Mouse (Mus musculus): ENCODE measurements around the gene Cacna2d2. TPM values are rescaled to one million over a fixed set of nuclear protein-coding genes. Genes with fewer than 3 reads are reported as not detected.

The Cacna2d2 gene
- polyA plus RNA-seq, 1 experiment from 2014 or later: 0.34 TPM

DNA sequence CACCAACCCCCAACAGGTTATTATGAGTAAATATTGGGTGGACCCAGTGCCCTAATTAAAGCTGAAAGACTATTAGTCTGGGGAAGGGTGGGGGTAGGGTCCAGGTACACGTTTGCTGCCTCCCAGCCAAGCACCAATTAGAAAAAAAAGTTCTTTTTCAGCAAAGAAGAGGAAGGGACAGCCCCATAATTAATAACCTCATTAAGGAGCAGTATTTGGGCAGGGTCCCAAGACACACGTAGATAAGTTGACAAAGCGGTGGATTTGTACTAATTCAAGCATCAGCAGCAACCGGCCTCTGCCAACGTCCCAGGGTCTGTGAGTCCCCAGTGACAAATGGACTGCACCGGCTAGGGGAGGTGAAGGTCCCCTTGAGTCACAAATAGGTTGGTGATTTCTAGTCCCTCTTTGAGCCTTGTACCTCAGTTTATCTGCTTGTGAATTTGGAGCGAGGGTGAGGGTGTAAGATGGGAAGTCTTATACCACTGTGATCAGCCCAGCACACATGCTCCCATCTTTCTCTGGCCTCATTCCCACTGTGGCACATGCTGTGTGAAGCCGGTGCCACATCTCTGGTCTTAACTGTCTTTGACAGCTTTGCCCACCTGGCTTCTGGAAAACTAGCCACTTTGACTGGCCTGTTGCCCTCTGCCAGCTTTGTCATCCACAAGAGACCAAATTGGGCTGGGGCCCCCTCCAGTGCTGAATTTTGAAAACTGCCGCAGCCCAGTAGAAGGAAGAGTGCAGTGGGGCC is 20.3 kb downstream of the Cacna2d2 start:
- H3K36me3 ChIP-seq: no peaks in the 10 kb centered on the region
- no peak overlapping the region for H3K27ac ChIP-seq
- no peak overlapping the region for H3K4me2 ChIP-seq (replicated peaks)
- H3K4me3 ChIP-seq (replicated peaks): no peak overlapping the region
- no peaks in the 10 kb centered on the region for H3K27me3 ChIP-seq (replicated peaks)
- 74% methylated on average over 9 of the region's 9 CpGs for WGBS
- H3K9ac ChIP-seq: no peak overlapping the region
- no peaks in the 10 kb centered on the region for H3K9me3 ChIP-seq
- H3K4me1 ChIP-seq (replicated peaks): no peaks in the 10 kb centered on the region
- ATAC-seq: no peak

DNA sequence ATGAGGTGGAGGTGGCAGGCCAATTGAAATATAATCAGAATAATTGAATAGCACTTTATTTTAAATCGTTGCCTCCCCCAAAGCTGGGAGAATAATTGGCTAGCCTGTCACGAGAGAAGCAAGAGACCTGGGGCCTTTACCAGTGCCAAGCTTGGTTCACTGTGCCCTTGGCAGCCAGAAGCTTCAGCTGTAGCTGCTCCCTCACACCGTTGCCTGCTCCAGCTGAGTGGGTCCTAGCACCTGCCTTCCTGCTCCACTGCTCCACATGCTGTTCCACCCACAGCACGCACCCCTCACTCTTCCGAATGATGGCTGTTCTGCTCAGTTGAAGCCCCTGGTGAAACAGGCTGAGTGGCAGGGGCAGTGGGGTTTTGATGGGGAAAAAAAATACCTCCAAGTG is 21.5 kb downstream of the Cacna2d2 start:
- ATAC-seq: no peak
- H3K9ac ChIP-seq: no peak overlapping the region
- H3K27ac ChIP-seq: no peak overlapping the region
- no peak overlapping the region for H3K4me2 ChIP-seq (replicated peaks)
- H3K4me1 ChIP-seq (replicated peaks): no peaks in the 10 kb centered on the region
- 78% methylated on average over 5 of the region's 5 CpGs for WGBS
- H3K36me3 ChIP-seq: no peaks in the 10 kb centered on the region
- no peaks in the 10 kb centered on the region for H3K9me3 ChIP-seq
- no peak overlapping the region for H3K4me3 ChIP-seq (replicated peaks)
- H3K27me3 ChIP-seq (replicated peaks): no peaks in the 10 kb centered on the region

DNA sequence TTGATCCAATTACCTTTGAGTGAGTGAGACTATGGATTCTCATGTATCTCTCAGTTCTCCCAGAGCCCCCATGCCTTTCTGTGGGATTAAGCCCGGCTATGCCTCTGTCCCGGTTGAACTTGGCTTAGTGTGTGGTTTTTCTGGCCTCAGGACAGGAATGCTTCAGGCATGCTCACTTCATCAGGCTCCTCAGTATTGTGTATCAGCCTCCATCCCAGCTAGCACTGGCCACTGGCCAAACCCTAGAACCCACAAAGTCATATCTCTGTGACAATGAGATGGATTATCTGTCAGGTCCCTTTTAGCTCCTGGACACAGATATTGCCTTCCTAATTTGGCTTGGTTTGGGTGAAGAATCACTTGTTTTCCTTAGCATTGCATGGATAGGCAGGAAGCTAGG is 23.5 kb downstream of the Cacna2d2 start:
- Histone ChIP-seq H3K4me2 (replicated peaks) (no peak overlapping the region), H3K9ac (no peak overlapping the region), H3K27ac (no peak overlapping the region), H3K27me3 (replicated peaks) (no peaks in the 10 kb centered on the region; the same call in 1 of the 2 replicates), H3K9me3 (no peaks in the 10 kb centered on the region), H3K4me3 (replicated peaks) (no peak overlapping the region), H3K36me3 (no peaks in the 10 kb centered on the region), H3K4me1 (replicated peaks) (no peaks in the 10 kb centered on the region)
- 60% methylated on average over 2 of the region's 2 CpGs for WGBS
- no peak for ATAC-seq

DNA sequence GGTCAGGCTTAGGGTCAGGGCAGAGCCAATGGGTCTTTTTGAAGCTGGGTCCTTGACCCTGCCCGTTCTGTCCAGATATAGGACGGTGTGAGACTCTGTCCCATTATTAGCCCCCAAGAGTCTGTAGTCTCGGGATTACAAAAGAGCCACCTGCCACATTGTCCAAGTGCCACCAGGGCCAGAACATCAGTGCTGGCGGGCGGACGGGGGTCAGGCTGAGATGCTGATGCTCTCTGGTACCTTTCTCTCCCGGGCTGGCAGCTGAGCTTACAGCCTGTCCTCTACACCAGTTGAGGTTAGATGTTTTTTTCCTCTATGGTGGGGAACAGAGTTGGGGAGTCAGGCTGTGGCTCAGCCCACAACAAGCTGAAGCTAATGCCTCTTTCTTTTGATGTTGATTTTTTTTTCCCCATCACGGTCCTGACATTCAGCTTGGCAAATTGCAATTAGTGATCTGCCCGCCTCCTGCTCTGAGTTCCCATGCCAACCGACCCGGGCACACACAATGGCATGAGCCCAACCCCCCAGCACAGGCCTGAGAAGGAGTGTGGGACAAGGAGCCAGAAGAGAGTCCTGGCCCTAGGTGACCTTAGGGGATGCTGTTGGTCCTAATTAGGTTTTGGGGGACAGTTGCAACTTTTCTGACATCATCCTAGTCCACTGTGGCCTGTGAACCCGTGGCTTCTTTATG is 25.2 kb downstream of the Cacna2d2 start:
- 78% methylated on average over 12 of the region's 12 CpGs for WGBS
- Histone ChIP-seq H3K27ac (no peak overlapping the region), H3K9ac (no peak overlapping the region), H3K36me3 (no peaks in the 10 kb centered on the region), H3K4me1 (replicated peaks) (no peaks in the 10 kb centered on the region), H3K27me3 (replicated peaks) (peaks cover 4% of the 10 kb centered on the region; the same call in 1 of the 2 replicates), H3K4me2 (replicated peaks) (no peak overlapping the region), H3K4me3 (replicated peaks) (no peak overlapping the region), H3K9me3 (no peaks in the 10 kb centered on the region)
- ATAC-seq: no peak

DNA sequence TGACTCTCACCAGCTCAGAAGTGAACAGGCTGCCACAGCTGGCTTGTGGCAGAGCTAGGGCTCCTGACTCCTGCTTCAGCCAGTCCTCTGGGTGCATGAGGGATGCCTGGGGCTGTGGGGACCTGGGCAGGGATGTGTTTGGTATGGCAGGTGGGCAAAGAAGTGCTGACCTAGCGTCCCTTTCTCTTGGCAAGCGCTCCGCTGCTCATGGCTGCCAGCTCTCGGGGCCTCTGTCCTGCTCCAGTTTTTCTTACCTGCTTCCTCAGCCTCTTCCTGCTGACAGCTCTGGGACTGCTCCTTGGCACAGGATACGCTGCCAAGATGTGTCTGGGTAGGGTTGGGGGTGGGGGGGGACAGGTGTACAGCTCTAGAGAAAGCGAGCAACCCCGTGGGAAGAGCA is 28.5 kb downstream of the Cacna2d2 start:
- peaks cover 4% of the 10 kb centered on the region; the same call in 1 of the 2 replicates for H3K27me3 ChIP-seq (replicated peaks)
- WGBS: 89% methylated on average over 7 of the region's 7 CpGs
- H3K27ac ChIP-seq: no peak overlapping the region
- H3K36me3 ChIP-seq: no peaks in the 10 kb centered on the region
- no peak overlapping the region for H3K9ac ChIP-seq
- H3K4me2 ChIP-seq (replicated peaks): no peak overlapping the region
- ATAC-seq: no peak
- H3K4me1 ChIP-seq (replicated peaks): 0 out of 2 replicates have a peak, but pooled peaks cover 3% of the 10 kb centered on the region
- no peaks in the 10 kb centered on the region for H3K9me3 ChIP-seq
- no peak overlapping the region for H3K4me3 ChIP-seq (replicated peaks)

DNA sequence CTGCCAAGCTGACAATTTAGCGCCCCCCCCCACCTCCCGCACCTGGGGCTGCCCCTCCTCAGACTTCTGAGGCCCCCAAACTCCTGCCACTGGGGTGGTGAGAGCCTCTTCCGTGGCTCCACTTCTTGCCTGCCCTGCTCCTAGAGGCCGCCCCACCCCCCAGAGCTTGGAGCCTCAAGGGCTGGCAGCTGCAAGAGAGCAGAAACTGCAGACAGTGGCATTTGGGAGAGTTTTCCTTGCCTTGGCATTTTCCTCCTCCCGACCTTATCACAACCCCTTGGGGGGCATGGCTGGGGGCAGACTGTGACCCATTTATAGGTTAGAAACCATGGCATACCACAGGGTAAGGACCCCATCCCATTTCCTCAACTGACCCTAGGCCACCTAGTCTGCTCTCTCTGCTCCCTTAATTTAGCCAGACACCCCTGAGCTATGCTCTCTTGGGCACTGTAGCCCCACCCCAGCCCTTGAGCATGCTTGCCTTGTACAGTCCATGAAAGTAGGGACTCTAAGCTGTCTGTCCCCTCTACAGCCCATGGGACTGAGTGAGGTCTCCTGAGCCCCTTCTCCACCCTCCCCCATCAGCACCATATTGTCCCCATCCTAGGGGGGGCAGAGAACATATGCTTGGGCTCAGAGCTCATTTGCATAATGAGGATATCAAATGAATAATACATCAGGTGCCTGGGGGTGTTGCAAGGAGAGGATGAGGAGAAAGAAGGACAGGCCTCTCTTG is 29.2 kb downstream of the Cacna2d2 start:
- WGBS: 59% methylated on average over 5 of the region's 5 CpGs
- no peak overlapping the region for H3K4me3 ChIP-seq (replicated peaks)
- H3K9me3 ChIP-seq: no peaks in the 10 kb centered on the region
- H3K27ac ChIP-seq: no peak overlapping the region
- H3K4me1 ChIP-seq (replicated peaks): 0 out of 2 replicates have a peak, but pooled peaks cover 3% of the 10 kb centered on the region
- H3K36me3 ChIP-seq: no peaks in the 10 kb centered on the region
- H3K27me3 ChIP-seq (replicated peaks): peaks cover 4% of the 10 kb centered on the region; the same call in 1 of the 2 replicates
- no peak overlapping the region for H3K4me2 ChIP-seq (replicated peaks)
- H3K9ac ChIP-seq: no peak overlapping the region
- no peak for ATAC-seq

DNA sequence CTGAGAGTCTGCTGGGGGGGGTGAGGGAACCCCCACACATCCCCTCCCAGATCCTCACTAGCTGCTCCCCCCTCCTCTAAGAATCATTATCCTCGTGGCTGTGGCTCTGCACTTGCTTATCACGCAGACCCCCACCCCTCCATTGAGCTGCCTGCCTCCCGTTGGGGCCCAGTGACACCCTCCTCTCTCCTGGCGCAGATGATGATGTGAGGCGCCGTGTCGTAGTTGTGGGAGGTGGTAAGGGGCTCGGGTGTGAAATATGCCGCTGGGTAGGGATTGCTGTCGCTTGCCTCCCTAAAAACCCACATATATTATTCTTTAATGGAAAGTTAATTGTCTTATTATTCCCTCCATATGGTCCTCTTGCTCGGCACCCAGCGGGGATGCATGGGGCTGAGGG is 31.0 kb downstream of the Cacna2d2 start:
- Histone ChIP-seq H3K4me3 (replicated peaks) (no peak overlapping the region), H3K4me2 (replicated peaks) (no peak overlapping the region), H3K27me3 (replicated peaks) (peaks cover 9% of the 10 kb centered on the region; the same call in 1 of the 2 replicates), H3K36me3 (no peaks in the 10 kb centered on the region), H3K9me3 (no peaks in the 10 kb centered on the region), H3K9ac (no peak overlapping the region), H3K27ac (no peak overlapping the region), H3K4me1 (replicated peaks) (0 out of 2 replicates have a peak, but pooled peaks cover 8% of the 10 kb centered on the region)
- ATAC-seq: no peak
- WGBS: 60% methylated on average over 12 of the region's 12 CpGs

DNA sequence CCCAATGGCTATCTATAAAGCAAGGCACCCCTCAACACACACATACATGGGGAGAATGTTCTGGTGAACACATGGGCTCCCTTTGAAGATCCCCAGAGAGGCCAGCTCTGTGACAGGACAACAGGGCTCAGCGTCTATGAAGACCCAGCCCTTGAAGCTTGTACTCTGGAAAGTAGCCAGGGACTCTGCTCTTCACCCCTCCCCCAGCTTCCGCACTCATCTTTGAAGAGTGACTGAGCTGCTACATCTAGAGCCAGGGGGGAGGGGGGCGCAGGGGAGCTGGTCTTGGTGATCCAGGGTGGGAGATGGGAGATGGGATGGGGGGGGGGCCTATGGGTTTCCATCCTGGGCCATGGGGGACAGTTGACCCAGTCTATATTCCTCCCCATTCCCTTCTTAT is 33.1 kb downstream of the Cacna2d2 start:
- no peak overlapping the region for H3K27ac ChIP-seq
- H3K27me3 ChIP-seq (replicated peaks): peaks cover 9% of the 10 kb centered on the region; the same call in 1 of the 2 replicates
- H3K4me2 ChIP-seq (replicated peaks): no peak overlapping the region
- H3K9ac ChIP-seq: no peak overlapping the region
- H3K4me3 ChIP-seq (replicated peaks): no peak overlapping the region
- 54% methylated on average over 3 of the region's 3 CpGs for WGBS
- 0 out of 2 replicates have a peak, but pooled peaks cover 8% of the 10 kb centered on the region for H3K4me1 ChIP-seq (replicated peaks)
- no peaks in the 10 kb centered on the region for H3K36me3 ChIP-seq
- ATAC-seq: no peak
- no peaks in the 10 kb centered on the region for H3K9me3 ChIP-seq

DNA sequence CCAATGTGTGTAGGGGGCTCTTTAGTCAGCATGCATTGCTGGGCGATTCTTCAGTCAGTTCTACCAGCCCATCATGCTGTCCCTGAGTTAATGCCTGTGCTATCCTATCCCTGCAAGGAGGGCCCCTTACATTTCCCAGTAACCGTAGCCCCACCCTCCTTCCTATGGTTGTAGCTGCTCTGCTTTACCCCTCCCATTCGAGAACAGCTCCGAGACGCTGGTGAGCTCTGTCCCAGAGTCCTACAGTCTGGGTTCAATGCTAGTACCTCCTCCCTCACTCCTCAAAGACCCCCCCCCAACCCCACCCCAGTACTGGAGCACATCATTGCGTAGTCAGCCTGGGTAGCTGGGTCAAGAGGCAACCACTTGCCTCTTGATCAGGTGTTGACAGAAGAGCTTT is 35.4 kb downstream of the Cacna2d2 start:
- Histone ChIP-seq H3K4me1 (replicated peaks) (0 out of 2 replicates have a peak, but pooled peaks cover 8% of the 10 kb centered on the region), H3K27me3 (replicated peaks) (peaks cover 5% of the 10 kb centered on the region; the same call in 1 of the 2 replicates), H3K4me3 (replicated peaks) (no peak overlapping the region), H3K36me3 (no peaks in the 10 kb centered on the region), H3K4me2 (replicated peaks) (no peak overlapping the region), H3K27ac (no peak overlapping the region), H3K9ac (no peak overlapping the region), H3K9me3 (no peaks in the 10 kb centered on the region)
- 25% methylated on average over 6 of the region's 6 CpGs for WGBS
- 0 out of 2 replicates have a peak, but pooled peaks have one; percentile 28 for ATAC-seq

DNA sequence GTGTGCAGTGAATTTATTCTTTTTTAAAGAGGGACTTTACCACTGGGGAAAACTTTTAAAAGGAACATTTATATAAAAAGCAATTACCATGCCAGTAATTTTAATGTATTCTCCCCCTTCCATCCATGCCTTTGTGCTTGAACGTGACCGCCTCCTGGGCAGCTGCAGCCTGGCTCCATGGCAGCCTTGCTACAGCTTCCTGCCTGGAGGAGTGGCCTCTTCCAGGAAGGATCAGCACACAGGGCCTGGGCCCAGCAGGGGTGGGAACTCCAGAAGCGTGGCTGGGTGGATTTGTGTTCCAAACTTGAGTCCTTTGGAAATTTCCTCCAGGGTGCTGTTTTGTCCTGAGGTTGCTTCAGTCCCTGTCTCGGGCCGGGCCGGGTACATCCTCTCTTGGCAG is 35.9 kb downstream of the Cacna2d2 start:
- Histone ChIP-seq H3K4me3 (replicated peaks) (no peak overlapping the region), H3K9me3 (no peaks in the 10 kb centered on the region), H3K9ac (no peak overlapping the region), H3K27me3 (replicated peaks) (peaks cover 5% of the 10 kb centered on the region; the same call in 1 of the 2 replicates), H3K36me3 (no peaks in the 10 kb centered on the region), H3K4me1 (replicated peaks) (0 out of 2 replicates have a peak, but pooled peaks cover 8% of the 10 kb centered on the region), H3K27ac (no peak overlapping the region), H3K4me2 (replicated peaks) (no peak overlapping the region)
- WGBS: 37% methylated on average over 6 of the region's 6 CpGs
- ATAC-seq: no peak

DNA sequence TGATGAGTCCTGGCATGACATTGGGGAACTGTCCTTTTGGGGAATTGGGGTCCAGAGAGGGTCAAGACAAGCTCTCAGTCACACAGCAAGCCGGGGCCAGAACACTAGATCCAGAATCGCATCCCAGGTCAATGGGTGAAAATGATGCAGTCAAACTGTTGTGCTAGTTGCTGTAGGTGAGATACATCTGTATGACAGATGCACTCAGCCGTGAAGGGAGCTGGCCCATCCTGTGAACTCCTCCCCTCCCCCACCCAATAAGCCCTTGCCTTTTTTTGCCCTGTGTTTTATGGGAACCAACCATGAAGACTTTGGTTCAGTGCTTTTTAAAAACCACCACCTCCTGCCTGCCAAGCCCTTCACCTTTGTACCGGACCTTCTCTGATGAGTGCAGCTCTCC is 43.5 kb downstream of the Cacna2d2 start:
- H3K4me2 ChIP-seq (replicated peaks): no peak overlapping the region
- no peak for ATAC-seq
- WGBS: 78% methylated on average over 4 of the region's 4 CpGs
- no peak overlapping the region for H3K9ac ChIP-seq
- H3K27ac ChIP-seq: no peak overlapping the region
- H3K9me3 ChIP-seq: no peaks in the 10 kb centered on the region
- H3K27me3 ChIP-seq (replicated peaks): no peaks in the 10 kb centered on the region
- no peaks in the 10 kb centered on the region for H3K4me1 ChIP-seq (replicated peaks)
- no peak overlapping the region for H3K4me3 ChIP-seq (replicated peaks)
- no peaks in the 10 kb centered on the region for H3K36me3 ChIP-seq

DNA sequence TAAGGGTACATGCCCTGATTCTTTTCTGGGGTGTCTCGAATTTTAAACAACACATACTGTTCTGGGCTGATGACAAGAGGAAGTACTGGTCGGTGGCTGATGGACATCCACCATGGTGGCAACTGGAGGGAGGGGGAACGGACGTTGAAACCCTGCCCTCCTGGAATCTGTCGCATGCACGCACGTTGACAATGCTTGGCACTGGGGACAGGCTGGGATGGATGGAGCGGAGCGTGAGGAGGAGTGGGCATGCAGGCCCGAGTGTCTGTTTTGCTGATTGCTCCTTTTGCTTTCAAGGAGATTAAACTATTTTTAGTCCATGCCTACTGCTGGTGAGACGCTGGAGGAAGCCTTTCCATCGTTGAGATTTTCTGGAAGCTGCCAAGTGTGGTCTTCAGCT is 43.9 kb downstream of the Cacna2d2 start:
- no peaks in the 10 kb centered on the region for H3K4me1 ChIP-seq (replicated peaks)
- H3K27me3 ChIP-seq (replicated peaks): no peaks in the 10 kb centered on the region
- no peaks in the 10 kb centered on the region for H3K36me3 ChIP-seq
- WGBS: 58% methylated on average over 12 of the region's 12 CpGs
- H3K4me3 ChIP-seq (replicated peaks): no peak overlapping the region
- no peak overlapping the region for H3K4me2 ChIP-seq (replicated peaks)
- ATAC-seq: no peak
- H3K9me3 ChIP-seq: no peaks in the 10 kb centered on the region
- no peak overlapping the region for H3K9ac ChIP-seq
- H3K27ac ChIP-seq: no peak overlapping the region

All from intestine, embryonic 15.5 days (tissue).